Mouse (Mus musculus): ENCODE data around the gene Syt16. TPM values are rescaled to one million over a fixed set of nuclear protein-coding genes. Genes with fewer than 3 reads are reported as not detected.

Syt16 gene
- polyA plus RNA-seq, 1 experiment: not detected

GRCm38 (mm10) chr12:74068912-74069311 lies 71.5 kb downstream of the Syt16 start:
- no peak for TF ChIP-seq GATA1 (IDR thresholded peaks at IDR 0.05; ENCODE audit: low read length)

GRCm38 (mm10) chr12:74075590-74075989 lies 78.1 kb downstream of the Syt16 start:
- TF ChIP-seq GATA1 (IDR thresholded peaks at IDR 0.05; ENCODE audit: low read length): no peak

- TF ChIP-seq GATA1 (IDR thresholded peaks at IDR 0.05; ENCODE audit: low read length): no peak
Observed at GRCm38 (mm10) chr12:74076091-74076490, 78.6 kb downstream of the Syt16 start.

GRCm38 (mm10) chr12:74081122-74081521 lies 83.7 kb downstream of the Syt16 start:
- TF ChIP-seq GATA1 (IDR thresholded peaks at IDR 0.05; ENCODE audit: low read length): no peak

GRCm38 (mm10) chr12:74084389-74084788 lies 86.9 kb downstream of the Syt16 start:
- TF ChIP-seq GATA1 (IDR thresholded peaks at IDR 0.05; ENCODE audit: low read length): no peak

GRCm38 (mm10) chr12:74087086-74087485 lies 89.6 kb downstream of the Syt16 start:
- TF ChIP-seq GATA1 (IDR thresholded peaks at IDR 0.05; ENCODE audit: low read length): no peak

GRCm38 (mm10) chr12:74089342-74090131 lies 92.1 kb downstream of the Syt16 start:
- TF ChIP-seq GATA1 (IDR thresholded peaks at IDR 0.05; ENCODE audit: low read length): no peak

- TF ChIP-seq GATA1 (IDR thresholded peaks at IDR 0.05; ENCODE audit: low read length): no peak
Observed at GRCm38 (mm10) chr12:74092546-74092945, 95.1 kb downstream of the Syt16 start.

- no peak for TF ChIP-seq GATA1 (IDR thresholded peaks at IDR 0.05; ENCODE audit: low read length)
Observed at GRCm38 (mm10) chr12:74093110-74093509, 95.6 kb downstream of the Syt16 start.

- no peak for TF ChIP-seq GATA1 (IDR thresholded peaks at IDR 0.05; ENCODE audit: low read length)
Observed at GRCm38 (mm10) chr12:74094701-74095100, 97.2 kb downstream of the Syt16 start.

GRCm38 (mm10) chr12:74098572-74099290 lies 101.3 kb downstream of the Syt16 start:
- TF ChIP-seq GATA1 (IDR thresholded peaks at IDR 0.05; ENCODE audit: low read length): no peak

- no peak for TF ChIP-seq GATA1 (IDR thresholded peaks at IDR 0.05; ENCODE audit: low read length)
Observed at GRCm38 (mm10) chr12:74105811-74106513, 108.5 kb downstream of the Syt16 start.

GRCm38 (mm10) chr12:74108663-74109081 lies 111.2 kb downstream of the Syt16 start:
- TF ChIP-seq GATA1 (IDR thresholded peaks at IDR 0.05; ENCODE audit: low read length): no peak

GRCm38 (mm10) chr12:74109462-74110068 lies 112.1 kb downstream of the Syt16 start:
- TF ChIP-seq GATA1 (IDR thresholded peaks at IDR 0.05; ENCODE audit: low read length): no peak

- no peak for TF ChIP-seq GATA1 (IDR thresholded peaks at IDR 0.05; ENCODE audit: low read length)
Observed at GRCm38 (mm10) chr12:74116825-74117224, 119.4 kb downstream of the Syt16 start.

- no peak for TF ChIP-seq GATA1 (IDR thresholded peaks at IDR 0.05; ENCODE audit: low read length)
Observed at GRCm38 (mm10) chr12:74125796-74126195, 128.3 kb downstream of the Syt16 start.
